Comparison of ENCODE assay signal across 20 mouse cellular contexts in genomic region chr6:51653753-51654152, GRCm38 (mm10).
"Had no signal": no experiment of that assay in that cellular context is flagged by ENCODE, and none has a peak within 500 bp of the region (broad histone marks: within the 10 kb centered on the region; RNA-seq: fewer than 3 reads in every experiment).

No protein-coding gene starts in this region.

- H3K4me1 ChIP-seq: lung, embryonic 15.5 days; megakaryocyte, embryonic 14.5 days had no signal

- H3K9me3 ChIP-seq: lung, embryonic 15.5 days; midbrain, embryonic 13.5 days; midbrain, embryonic 15.5 days; neural tube, embryonic 13.5 days; neural tube, embryonic 15.5 days had no signal

- H3K4me3 ChIP-seq: lung, embryonic 15.5 days; megakaryocyte, embryonic 14.5 days; midbrain, embryonic 13.5 days; midbrain, embryonic 15.5 days; neural tube, embryonic 13.5 days; neural tube, embryonic 15.5 days had no signal

- H3K36me3 ChIP-seq: lung, embryonic 15.5 days; midbrain, embryonic 13.5 days; midbrain, embryonic 15.5 days; neural tube, embryonic 13.5 days; neural tube, embryonic 15.5 days had no signal

- DNase-seq: lung, adult 2 months; lung, postnatal 14 days; lung, postnatal 36 days; retina, postnatal 1 day; right cerebral cortex, adult 18-20 months; right cerebral cortex, postnatal 25 days; right cerebral cortex, postnatal 4 days; spleen, adult 18-20 months; thymus, adult 18-20 months; thymus, postnatal 14 days; thymus, postnatal 36 days had no signal

- ATAC-seq: lung, postnatal 0 days; midbrain, embryonic 13.5 days; midbrain, embryonic 15.5 days had no signal

- H3K27ac ChIP-seq: lung, embryonic 15.5 days; macrophage; midbrain, embryonic 13.5 days; midbrain, embryonic 15.5 days; neural tube, embryonic 13.5 days; neural tube, embryonic 15.5 days had no signal

- H3K4me2 ChIP-seq: lung, embryonic 15.5 days; midbrain, embryonic 11.5 days; midbrain, embryonic 13.5 days; midbrain, embryonic 15.5 days; neural tube, embryonic 13.5 days; neural tube, embryonic 15.5 days had no signal

- H3K9ac ChIP-seq: lung, embryonic 15.5 days; midbrain, embryonic 13.5 days; midbrain, embryonic 15.5 days; neural tube, embryonic 13.5 days; neural tube, embryonic 15.5 days had no signal

- H3K27me3 ChIP-seq: lung, embryonic 15.5 days; midbrain, embryonic 13.5 days; midbrain, embryonic 15.5 days; neural tube, embryonic 13.5 days; neural tube, embryonic 15.5 days had no signal
